Mouse (Mus musculus) lung, postnatal 0 days (tissue): ENCODE measurements at regions not wholly inside any gene's neighbourhood (a gene's known extent, or its start where the extent isn't known, plus 50 kb on each side); places are given as distances from the start of the nearest gene placed in this dataset.

Experiments used
- CTCF ChIP-seq: IDR thresholded peaks from 2 replicates; pipeline ENCODE4 v1.5.1; 2016; ENCODE audit warnings: antibody characterized with exemption, mild to moderate bottlenecking
- EP300 ChIP-seq: IDR thresholded peaks from 2 replicates; pipeline ENCODE4 v1.6.1; 2016; ENCODE audit warnings: antibody characterized with exemption, mild to moderate bottlenecking, control low read depth

DNA sequence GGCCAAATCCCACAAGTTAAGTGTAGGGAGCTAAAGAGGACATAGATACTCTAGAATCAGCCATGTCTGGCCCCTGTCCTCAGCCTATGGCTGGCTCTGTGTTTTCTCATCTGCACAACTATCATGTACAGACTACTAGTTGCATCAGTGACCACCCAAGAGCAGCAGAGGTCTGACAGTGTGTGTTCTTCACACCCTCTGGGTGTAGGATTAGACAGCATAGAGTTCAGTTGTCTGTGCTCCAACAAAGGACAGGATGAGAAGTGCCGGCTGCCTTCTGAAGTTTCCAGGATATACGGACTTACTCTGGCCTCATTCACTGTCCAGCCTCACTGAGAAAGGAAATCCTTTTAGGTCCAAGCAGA is 135.9 kb upstream of the Slc44a1 start:
- TF ChIP-seq CTCF (no peak), EP300 (no peak)
